Mouse (Mus musculus) CH12.LX (cell line): ENCODE measurements at regions not wholly inside any gene's neighbourhood (a gene's known extent, or its start where the extent isn't known, plus 50 kb on each side); places are given as distances from the start of the nearest gene placed in this dataset.

ENCODE experiments used
- DNase-seq: peaks from one replicate; pipeline ENCODE4 v3.0.0-alpha.2; 2013; ENCODE audit errors: extremely low read depth
- H3K27ac ChIP-seq: 2 replicates; pipeline ENCODE4 v1.5.1; 2012; ENCODE audit warnings: low read depth, mild to moderate bottlenecking, control low read depth, moderate library complexity; ENCODE audit not compliant: insufficient read depth
- H3K27me3 ChIP-seq: replicated peaks from 2 replicates; pipeline ENCODE3; 2012; ENCODE audit warnings: inconsistent platforms
- H3K36me3 ChIP-seq, 2 experiments: replicated peaks in 1 of 2; 2 replicates each; pipeline versions ENCODE3 to v1.6.1; 2012; ENCODE audit warnings: inconsistent platforms in 1 of 2, low read length in 1 of 2, mild to moderate bottlenecking in 1 of 2, mixed read lengths in 1 of 2, moderate library complexity in 1 of 2; ENCODE audit not compliant: control insufficient read depth in 1 of 2, insufficient read depth in 1 of 2
- H3K4me1 ChIP-seq, 2 experiments: 2 replicates each; pipeline ENCODE4 v1.6.1; 2012; ENCODE audit warnings: inconsistent platforms in 1 of 2, moderate library complexity in 1 of 2; ENCODE audit not compliant: insufficient read depth in 2 of 2, control insufficient read depth in 1 of 2
- H3K4me2 ChIP-seq: 2 replicates; pipeline ENCODE4 v1.6.1; 2012; ENCODE audit warnings: low read depth, mild to moderate bottlenecking, control low read depth; ENCODE audit not compliant: poor library complexity, insufficient read depth, severe bottlenecking
- H3K4me3 ChIP-seq, 3 experiments: fragments of 150-350 bp in 1 of 3; sonication (generic) in 1 of 3; replicated peaks in 1 of 3; 2 replicates each; pipeline versions ENCODE3 to v1.5.1; 2011 to 2012; ENCODE audit warnings: low read depth in 2 of 3, low read length in 2 of 3, mild to moderate bottlenecking in 2 of 3, moderate library complexity in 2 of 3, control low read depth in 1 of 3, improper control_type of control experiment in 1 of 3, inconsistent platforms in 1 of 3, mixed read lengths in 1 of 3; ENCODE audit not compliant: poor library complexity in 1 of 3
- H3K79me2 ChIP-seq: replicated peaks from 2 replicates; pipeline ENCODE4 v1.6.1; 2012; ENCODE audit warnings: mild to moderate bottlenecking, moderate library complexity; ENCODE audit not compliant: control insufficient read depth, poor library complexity, insufficient read depth, severe bottlenecking; ENCODE audit errors: extremely low read depth
- H3K9ac ChIP-seq: 2 replicates; pipeline ENCODE4 v1.6.1; 2012; ENCODE audit warnings: low read depth, mild to moderate bottlenecking, control low read depth, moderate library complexity; ENCODE audit not compliant: insufficient read depth
- H3K9me3 ChIP-seq: replicated peaks from 2 replicates; pipeline ENCODE3; 2012; ENCODE audit warnings: low read length, inconsistent platforms, mixed read lengths
- CHD1 ChIP-seq: IDR thresholded peaks from 2 replicates; pipeline ENCODE4 v1.6.1; 2012; ENCODE audit warnings: low read depth, low read length, improper control_type of control experiment, inconsistent platforms
- CHD2 ChIP-seq: IDR thresholded peaks from 2 replicates; pipeline ENCODE4 v1.6.1; 2011; ENCODE audit warnings: low read length, improper control_type of control experiment
- ELF1 ChIP-seq: IDR thresholded peaks from 2 replicates; pipeline ENCODE4 v1.6.1; 2014; ENCODE audit warnings: low read depth, mild to moderate bottlenecking, inconsistent platforms, low read length, improper control_type of control experiment
- ETS1 ChIP-seq: conservative IDR thresholded peaks from 2 replicates; pipeline ENCODE4 v1.6.1; 2012; ENCODE audit warnings: low read depth, mild to moderate bottlenecking, inconsistent platforms, low read length, improper control_type of control experiment, moderate library complexity
- HCFC1 ChIP-seq: IDR thresholded peaks from 2 replicates; pipeline ENCODE4 v1.6.1; 2012; ENCODE audit warnings: low read depth, mild to moderate bottlenecking, inconsistent platforms, low read length, improper control_type of control experiment
- IRF4 ChIP-seq: IDR thresholded peaks from 2 replicates; pipeline ENCODE4 v1.6.1; 2014; ENCODE audit warnings: low read depth, mild to moderate bottlenecking, inconsistent platforms, low read length, improper control_type of control experiment
- JUN ChIP-seq: IDR thresholded peaks from 2 replicates; pipeline ENCODE4 v1.6.1; 2011; ENCODE audit warnings: low read depth, mild to moderate bottlenecking, low read length, improper control_type of control experiment, moderate library complexity; ENCODE audit not compliant: insufficient read depth
- JUND ChIP-seq: conservative IDR thresholded peaks from 2 replicates; pipeline ENCODE4 v1.6.1; 2011; ENCODE audit warnings: low read depth, low read length, improper control_type of control experiment
- MAX ChIP-seq: IDR thresholded peaks from 2 replicates; pipeline ENCODE4 v1.6.1; 2011; ENCODE audit warnings: low read length, improper control_type of control experiment
- MAZ ChIP-seq: IDR thresholded peaks from 2 replicates; pipeline ENCODE4 v1.6.1; 2012; ENCODE audit warnings: low read depth, mild to moderate bottlenecking, inconsistent platforms, low read length, improper control_type of control experiment, moderate library complexity
- MEF2A ChIP-seq: IDR thresholded peaks from 2 replicates; pipeline ENCODE4 v1.6.1; 2014; ENCODE audit warnings: low read depth, mild to moderate bottlenecking, inconsistent platforms, low read length, improper control_type of control experiment, borderline replicate concordance
- MYC ChIP-seq: IDR thresholded peaks from 2 replicates; pipeline ENCODE4 v1.6.1; 2011; ENCODE audit warnings: low read depth, mild to moderate bottlenecking, improper control_type of control experiment, low read length
- NELFE ChIP-seq: IDR thresholded peaks from 2 replicates; pipeline ENCODE4 v1.6.1; 2011; ENCODE audit warnings: low read depth, low read length, improper control_type of control experiment
- NRF1 ChIP-seq: IDR thresholded peaks from 2 replicates; pipeline ENCODE4 v1.6.1; 2014; ENCODE audit warnings: low read depth, mild to moderate bottlenecking, inconsistent platforms, low read length, improper control_type of control experiment, moderate library complexity
- POLR2A ChIP-seq: IDR thresholded peaks from 2 replicates; pipeline ENCODE4 v1.6.1; 2011; ENCODE audit warnings: low read depth, mild to moderate bottlenecking, improper control_type of control experiment, low read length
- RAD21 ChIP-seq: IDR thresholded peaks from 2 replicates; pipeline ENCODE4 v1.6.1; 2011; ENCODE audit warnings: low read depth, mild to moderate bottlenecking, low read length, improper control_type of control experiment, moderate library complexity
- SIN3A ChIP-seq: IDR thresholded peaks from 2 replicates; pipeline ENCODE4 v1.6.1; 2012; ENCODE audit warnings: low read length, improper control_type of control experiment, inconsistent platforms
- ZKSCAN1 ChIP-seq: IDR thresholded peaks from 2 replicates; pipeline ENCODE4 v1.6.1; 2012; ENCODE audit warnings: low read depth, inconsistent platforms, low read length, improper control_type of control experiment, borderline replicate concordance
- ZMIZ1 ChIP-seq: IDR thresholded peaks from 2 replicates; pipeline ENCODE4 v1.6.1; 2012; ENCODE audit warnings: low read depth, mild to moderate bottlenecking, inconsistent platforms, low read length, improper control_type of control experiment
- dilution Hi-C: fragments of 300-500 bp; cut with MboI; formaldehyde crosslinking; loops from 2 replicates; pipeline ENCODE4 v1.14.3; 2020; ENCODE audit warnings: low sequenced_read_pairs; ENCODE audit not compliant: extremely low pct_unique_long_range_greater_than_20kb, extremely low pct_ligation_motif_present
- in situ Hi-C: fragments of 300-500 bp; cut with MboI; formaldehyde crosslinking; loops from 3 replicates; pipeline ENCODE4 v1.14.3; 2019; ENCODE audit warnings: low sequenced_read_pairs, low pct_ligation_motif_present, low pct_unique_long_range_greater_than_20kb, mixed read lengths

- H3K27me3 ChIP-seq = no peaks in the 10 kb centered on the region
- TF ChIP-seq CHD2 = no peak
- TF ChIP-seq, all 38 proteins: peak for 0
- Histone ChIP-seq H3K27ac (no peak overlapping the region), H3K4me1 (peaks cover 0 to 8% of the 10 kb centered on the region in 2 experiments; a peak in 2 of 4 replicates), H3K4me2 (no peak overlapping the region), H3K9ac (no peak overlapping the region), H3K36me3 (no peaks in the 10 kb centered on the region), H3K9me3 (no peaks in the 10 kb centered on the region), H3K79me2 (no peaks in the 10 kb centered on the region), H3K4me3 (no peak overlapping the region)
- DNase-seq = peak; percentile 15
- dilution Hi-C loops = no loop called here
- in situ Hi-C loops = no loop called here
Observed at GRCm38 (mm10) chr14:46623645-46624044, 136.7 kb upstream of the Cdkn3 start.

- TF ChIP-seq POLR2A = no peak
- TF ChIP-seq MEF2A = no peak
- TF ChIP-seq HCFC1 = no peak
- TF ChIP-seq CHD1 = no peak
- no peak for TF ChIP-seq ZKSCAN1
- TF ChIP-seq NELFE = no peak
- TF ChIP-seq MYC = no peak
- no peak for TF ChIP-seq JUND
- no peak for TF ChIP-seq MAZ
- no peak for TF ChIP-seq JUN
- no peak for TF ChIP-seq IRF4
- no peak for TF ChIP-seq CHD2
- TF ChIP-seq RAD21 = no peak
- TF ChIP-seq ELF1 = no peak
- no peak for TF ChIP-seq ZMIZ1
- no peak for TF ChIP-seq ETS1
- TF ChIP-seq SIN3A = no peak
- TF ChIP-seq MAX = no peak
- no peak for TF ChIP-seq NRF1
- no peaks in the 10 kb centered on the region for H3K4me1 ChIP-seq
- H3K27me3 ChIP-seq = no peaks in the 10 kb centered on the region
- dilution Hi-C loops (no loop called here), in situ Hi-C loops (no loop called here)
- no peak overlapping the region for H3K27ac ChIP-seq
- H3K9ac ChIP-seq = no peak overlapping the region
- no peak for DNase-seq
- H3K36me3 ChIP-seq = no peaks in the 10 kb centered on the region
- H3K4me2 ChIP-seq = no peak overlapping the region
- no peaks in the 10 kb centered on the region for H3K79me2 ChIP-seq
- no peak overlapping the region for H3K4me3 ChIP-seq
- H3K9me3 ChIP-seq = no peaks in the 10 kb centered on the region
Observed at GRCm38 (mm10) chr14:46616030-46616429, 144.3 kb upstream of the Cdkn3 start.
